25 mouse cellular contexts compared by ENCODE assay signal in genomic region chr8:91264564-91264963, GRCm38 (mm10).
"Had no signal": no experiment of that assay in that cellular context is flagged by ENCODE, and none has a peak within 500 bp of the region (broad histone marks: within the 10 kb centered on the region; RNA-seq: fewer than 3 reads in every experiment).

No protein-coding gene starts in this region.

- H3K27me3 ChIP-seq: heart, embryonic 12.5 days; hindbrain, embryonic 12.5 days; intestine, embryonic 15.5 days; limb, embryonic 13.5 days; limb, embryonic 15.5 days; liver, embryonic 13.5 days had no signal

- H3K4me2 ChIP-seq: heart, embryonic 12.5 days; hindbrain, embryonic 12.5 days; hindbrain, embryonic 14.5 days; intestine, embryonic 15.5 days; limb, embryonic 13.5 days; limb, embryonic 15.5 days; liver, embryonic 13.5 days had no signal

- H3K4me3 ChIP-seq: gastrocnemius, adult 2 months; heart, embryonic 10.5 days; heart, embryonic 12.5 days; hindbrain, embryonic 10.5 days; hindbrain, embryonic 12.5 days; intestine, embryonic 15.5 days; limb, embryonic 13.5 days; limb, embryonic 15.5 days; liver, embryonic 13.5 days had no signal

- H3K36me3 ChIP-seq: intestine, embryonic 15.5 days; liver, embryonic 13.5 days had no signal

- H3K4me1 ChIP-seq: heart, embryonic 10.5 days; hindbrain, embryonic 10.5 days; hindbrain, embryonic 12.5 days; intestine, embryonic 15.5 days; limb, embryonic 13.5 days; limb, embryonic 15.5 days; liver, embryonic 13.5 days had no signal

- DNase-seq: gastrocnemius, adult 2 months; gastrocnemius, postnatal 10 days; gastrocnemius, postnatal 25 days; heart, adult 18-20 months; heart, postnatal 10 days; heart, postnatal 4 days; kidney, adult 18-20 months; kidney, adult 8-10 months; kidney, postnatal 10 days; kidney, postnatal 36 days; layer of hippocampus, adult 9-11 months; layer of hippocampus, postnatal 36 days; left cerebral cortex, postnatal 4 days; liver, embryonic 13.5 days had no signal

- H3K27ac ChIP-seq: gastrocnemius, adult 2 months; heart, embryonic 10.5 days; hindbrain, embryonic 10.5 days; hindbrain, embryonic 12.5 days; hindbrain, embryonic 14.5 days; intestine, embryonic 15.5 days; limb, embryonic 13.5 days; limb, embryonic 15.5 days; liver, embryonic 13.5 days had no signal

- H3K9me3 ChIP-seq: heart, embryonic 10.5 days; heart, embryonic 12.5 days; hindbrain, embryonic 10.5 days; hindbrain, embryonic 12.5 days; intestine, embryonic 15.5 days; limb, embryonic 13.5 days; limb, embryonic 15.5 days; liver, embryonic 13.5 days had no signal

- H3K9ac ChIP-seq: heart, embryonic 12.5 days; hindbrain, embryonic 12.5 days; hindbrain, embryonic 14.5 days; intestine, embryonic 15.5 days; limb, embryonic 13.5 days; limb, embryonic 15.5 days; liver, embryonic 13.5 days had no signal

- ATAC-seq: hindbrain, embryonic 16.5 days; inflammation-experienced regulatory T-cells, adult 6 months; intestine, embryonic 15.5 days; intestine, postnatal 0 days had no signal
